Mouse (Mus musculus) left cerebral cortex, postnatal 14 days (tissue): ENCODE measurements around the gene Bnipl. TPM values are rescaled to one million over a fixed set of nuclear protein-coding genes. Genes with fewer than 3 reads are reported as not detected.

Experiments used
- DNase-seq, 2 experiments: peaks; one replicate each; pipeline ENCODE4 v3.0.0; 2021 to 2022; ENCODE audit warnings: low spot score in 2 of 2, mixed read lengths in 1 of 2
- intact Hi-C: fragments of 180-260 bp; cut with DNase I; formaldehyde crosslinking; loops from one replicate; pipeline ENCODE4 v1.15.1; 2025
- total RNA-seq, 2 experiments: library from RNA; stranded (reverse); gene quantifications; 2 replicates each; pipeline ENCODE4 v1.2.3; 2021

Bnipl gene
- total RNA-seq, 2 experiments from 2014 or later, result 0.33 TPM; not detected in 1

GRCm38 (mm10) chr3:95282381-95282864, 31.4 kb upstream of the Bnipl start:
- intact Hi-C loops, result loop anchor here (5.0 kb wide), 2 partner anchors 35 to 55 kb away; partner anchors contain the start of gene Cdc42se1
- DNase-seq, result no peak

GRCm38 (mm10) chr3:95281216-95282126, 30.5 kb upstream of the Bnipl start, which contains the start of the genes Mindy1 and Prune1:
Mindy1 (plus strand) TSS chr3:95281345.
Prune1 (minus strand) TSS chr3:95282076.
- peak; percentile 98 to 99 for DNase-seq
- intact Hi-C loops, result loop anchor here (5.0 kb wide), 2 partner anchors 36 to 54 kb away; partner anchors contain the start of gene Cdc42se1

- intact Hi-C loops, result loop anchor here (5.0 kb wide), 2 partner anchors 37 to 53 kb away; partner anchors contain the start of gene Cdc42se1
- DNase-seq, result peak; percentile 26 to 59
Measured at GRCm38 (mm10) chr3:95280747-95281146, 29.8 kb upstream of the Bnipl start.

- intact Hi-C loops, result no loop called here
- no peak for DNase-seq
Measured at GRCm38 (mm10) chr3:95277149-95277551, 26.2 kb upstream of the Bnipl start.

- intact Hi-C loops, result no loop called here
- no peak for DNase-seq
Measured at GRCm38 (mm10) chr3:95276428-95276934, 25.5 kb upstream of the Bnipl start.

GRCm38 (mm10) chr3:95275161-95275560, 24.2 kb upstream of the Bnipl start:
- intact Hi-C loops, result no loop called here

GRCm38 (mm10) chr3:95274453-95274852, 23.5 kb upstream of the Bnipl start:
- intact Hi-C loops, result no loop called here
- DNase-seq, result no peak

More at GRCm38 (mm10) chr3:95275161-95275560, 24.2 kb upstream of the Bnipl start:
- no peak for DNase-seq

- intact Hi-C loops, result no loop called here
- no peak for DNase-seq
Measured at GRCm38 (mm10) chr3:95273471-95273870, 22.5 kb upstream of the Bnipl start.

GRCm38 (mm10) chr3:95270766-95271364, 19.9 kb upstream of the Bnipl start:
- no peak for DNase-seq
- intact Hi-C loops, result no loop called here

GRCm38 (mm10) chr3:95269789-95270188, 18.8 kb upstream of the Bnipl start:
- peak; percentile 43 to 48 for DNase-seq
- intact Hi-C loops, result loop anchor here (5.0 kb wide), 1 partner anchor 42 kb away; the partner anchor contains the start of gene Cdc42se1

- no peak for DNase-seq
- intact Hi-C loops, result loop anchor here (5.0 kb wide), 1 partner anchor 41 kb away; the partner anchor contains the start of gene Cdc42se1
Measured at GRCm38 (mm10) chr3:95267855-95268254, 16.9 kb upstream of the Bnipl start.

GRCm38 (mm10) chr3:95266052-95266451, 15.1 kb upstream of the Bnipl start:
- intact Hi-C loops, result loop anchor here (5.0 kb wide), 1 partner anchor 39 kb away; the partner anchor contains the start of gene Cdc42se1
- no peak for DNase-seq

- intact Hi-C loops, result loop anchor here (5.0 kb wide), 2 partner anchors 37 to 122 kb away; partner anchors contain the start of genes Cdc42se1 and Tnfaip8l2
- peak; percentile 19 to 72 for DNase-seq
Measured at GRCm38 (mm10) chr3:95264724-95265123, 13.7 kb upstream of the Bnipl start.

GRCm38 (mm10) chr3:95263089-95263739, 12.2 kb upstream of the Bnipl start:
- intact Hi-C loops, result loop anchor here (5.0 kb wide), 1 partner anchor 121 kb away; the partner anchor contains the start of gene Tnfaip8l2
- DNase-seq, result peak; percentile 57 to 67

GRCm38 (mm10) chr3:95261975-95262374, 11.0 kb upstream of the Bnipl start:
- no peak for DNase-seq
- intact Hi-C loops, result loop anchor here (5.0 kb wide), 1 partner anchor 120 kb away; the partner anchor contains the start of gene Tnfaip8l2

- DNase-seq, result no peak
- intact Hi-C loops, result no loop called here
Measured at GRCm38 (mm10) chr3:95256931-95257330, 5.9 kb upstream of the Bnipl start.

GRCm38 (mm10) chr3:95250361-95250760, 632 bp downstream of the Bnipl start:
- no peak for DNase-seq
- intact Hi-C loops, result no loop called here

GRCm38 (mm10) chr3:95247660-95248336, 3.2 kb downstream of the Bnipl start:
- intact Hi-C loops, result no loop called here
- DNase-seq, result no peak
